ENCODE assay signal across 1 mouse cellular context in the genomic region with DNA sequence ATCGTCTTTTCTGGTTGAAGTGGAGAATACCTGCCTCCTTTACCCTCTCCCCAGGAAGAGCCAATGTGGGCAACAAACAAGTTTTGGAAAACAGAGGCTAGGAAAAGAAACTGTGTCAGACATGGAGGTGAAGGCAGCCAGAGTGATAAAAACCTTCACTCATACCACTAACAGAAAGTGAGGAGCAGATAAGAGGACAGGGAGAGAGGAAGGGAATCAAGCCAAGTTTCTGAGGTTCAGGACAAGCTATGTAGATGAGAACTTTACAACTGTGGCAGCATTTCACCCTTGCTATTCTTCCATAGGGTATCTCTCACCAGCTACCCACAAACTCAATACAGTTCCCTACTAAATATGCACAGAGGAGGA.
TF ChIP-seq lines count a peak whose summit lies in the region.

No protein-coding gene starts in this region.

TF ChIP-seq in MEL, 35 proteins besides CTCF, POLR2A, EP300 and RAD21 (continued from another document):
- TF ChIP-seq USF2 (IDR thresholded peaks at IDR 0.05; ENCODE audit: borderline replicate concordance in 1 of 2, insufficient read depth in 1 of 2, low read depth in 1 of 2, low read length in 2 of 2) (no peak), NRF1 (IDR thresholded peaks at IDR 0.05; ENCODE audit: insufficient read depth, low read depth, low read length, poor library complexity, severe bottlenecking) (no peak), TCF12 (IDR thresholded peaks at IDR 0.05; ENCODE audit: low read depth, low read length) (peak; percentile 81)
